Mouse (Mus musculus): ENCODE measurements around the gene Gm17693.
"Not testable (repeated sequence)": the region's sequence is repeated elsewhere in the genome, so short reads cannot be mapped to it uniquely, and the experiment has no call there.

The Gm17693 gene

DNA sequence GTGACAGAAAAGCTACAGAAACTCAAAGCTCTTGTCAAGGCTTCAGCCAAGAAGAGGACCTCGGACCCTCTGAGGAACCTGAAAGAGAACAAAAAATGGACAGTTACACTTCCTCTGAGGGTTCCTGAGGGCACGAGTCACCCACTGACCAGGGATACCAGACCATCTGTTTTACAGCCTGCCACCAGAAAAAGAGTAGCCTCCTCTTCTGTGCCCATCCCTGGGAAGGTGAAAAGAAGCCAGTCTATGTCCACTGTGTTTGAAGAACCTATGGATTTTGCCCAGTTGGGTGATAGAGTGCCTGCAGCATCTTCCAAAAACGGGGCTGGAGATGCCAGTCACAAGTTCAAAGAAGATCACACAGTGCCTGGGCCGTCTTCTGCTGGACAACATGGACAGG is at the start of gene Gm17693:
Gm17693 (plus strand) TSS at position 301 of the 400 bp plus-strand sequence.
- not testable (repeated sequence) for DNase-seq (ENCODE audit: low spot score in 2 of 2)
